Mouse (Mus musculus) forebrain, embryonic 13.5 days (tissue): ENCODE measurements around the gene Sned1. TPM values are rescaled to one million over a fixed set of nuclear protein-coding genes. Genes with fewer than 3 reads are reported as not detected.
"Not testable (repeated sequence)": the region's sequence is repeated elsewhere in the genome, so short reads cannot be mapped to it uniquely, and the experiment has no call there.

Source experiments
- ATAC-seq: fragments of 200-750 bp; cut with Nextera tagmentation; 2 replicates; pipeline ENCODE4 v1.8.0; 2017
- H3K27ac ChIP-seq: fragments of 300-500 bp; sonication (generic); 2 replicates; pipeline ENCODE4 v1.5.1; 2015; ENCODE audit warnings: inconsistent platforms, mild to moderate bottlenecking, moderate library complexity
- H3K27me3 ChIP-seq: fragments of 300-500 bp; sonication (generic); 2 replicates; pipeline ENCODE4 v1.6.1; 2015; ENCODE audit warnings: mild to moderate bottlenecking, inconsistent platforms
- H3K36me3 ChIP-seq: fragments of 300-500 bp; sonication (generic); 2 replicates; pipeline ENCODE4 v1.6.1; 2015; ENCODE audit warnings: mild to moderate bottlenecking, inconsistent platforms; ENCODE audit not compliant: poor library complexity, severe bottlenecking
- H3K4me1 ChIP-seq: fragments of 300-500 bp; sonication (generic); 2 replicates; pipeline ENCODE4 v1.6.1; 2015; ENCODE audit warnings: inconsistent platforms
- H3K4me2 ChIP-seq: fragments of 300-500 bp; sonication (generic); 2 replicates; pipeline ENCODE4 v1.6.1; 2015; ENCODE audit warnings: inconsistent platforms, mild to moderate bottlenecking, moderate library complexity
- H3K4me3 ChIP-seq: fragments of 300-500 bp; sonication (generic); 2 replicates; pipeline ENCODE4 v1.5.1; 2015; ENCODE audit warnings: mild to moderate bottlenecking, inconsistent platforms
- H3K9ac ChIP-seq: fragments of 300-500 bp; sonication (generic); 2 replicates; pipeline ENCODE4 v1.6.1; 2015; ENCODE audit warnings: mild to moderate bottlenecking, inconsistent platforms
- H3K9me3 ChIP-seq: fragments of 300-500 bp; sonication (generic); replicated peaks from 2 replicates; pipeline ENCODE4 v1.6.1; 2016; ENCODE audit warnings: inconsistent platforms
- WGBS: fragments of 180-500 bp; shearing (Covaris S2); methylation state at CpG from one replicate; pipeline ENCODE4 v1.1.7; 2015; 5-methylcytosine and 5-hydroxymethylcytosine counted together
- polyA plus RNA-seq: library from polyadenylated mRNA; unstranded; fragments of >200 nt; fragmentation: Nextera tagmentation; extraction: Ambion mirVana; gene quantifications from 2 replicates; pipeline ENCODE4 v1.2.1, GENCODE M21; 2015

The Sned1 gene
- polyA plus RNA-seq, 1 experiment from 2014 or later: 2.1 TPM

DNA sequence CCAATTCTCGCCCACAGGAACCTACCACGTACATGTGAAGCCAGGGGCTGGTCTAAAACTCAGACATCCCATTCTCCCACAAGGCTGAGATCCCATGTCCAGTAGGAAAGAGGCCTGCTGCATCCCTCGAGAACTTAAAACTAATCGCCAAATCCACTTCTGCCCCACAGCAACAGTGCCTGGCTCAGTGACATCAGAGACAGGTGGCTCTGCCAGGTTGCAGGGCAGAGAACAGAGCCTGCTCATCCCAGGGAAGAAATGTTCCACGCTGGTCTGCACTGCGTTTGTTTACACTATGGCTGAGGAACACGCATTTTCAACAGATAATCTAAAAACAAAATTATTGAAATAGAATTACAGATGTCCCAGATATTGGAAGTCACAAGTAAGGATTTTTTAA is 41.4 kb downstream of the Sned1 start:
- Histone ChIP-seq H3K36me3 (no peaks in the 10 kb centered on the region), H3K9me3 (no peaks in the 10 kb centered on the region), H3K4me3 (no peak overlapping the region), H3K27me3 (no peaks in the 10 kb centered on the region), H3K4me2 (no peak overlapping the region), H3K27ac (no peak overlapping the region), H3K9ac (no peak overlapping the region), H3K4me1 (0 out of 2 replicates have a peak, but pooled peaks cover 4% of the 10 kb centered on the region)
- ATAC-seq: no peak
- WGBS: 81% methylated on average over 7 of the region's 7 CpGs

DNA sequence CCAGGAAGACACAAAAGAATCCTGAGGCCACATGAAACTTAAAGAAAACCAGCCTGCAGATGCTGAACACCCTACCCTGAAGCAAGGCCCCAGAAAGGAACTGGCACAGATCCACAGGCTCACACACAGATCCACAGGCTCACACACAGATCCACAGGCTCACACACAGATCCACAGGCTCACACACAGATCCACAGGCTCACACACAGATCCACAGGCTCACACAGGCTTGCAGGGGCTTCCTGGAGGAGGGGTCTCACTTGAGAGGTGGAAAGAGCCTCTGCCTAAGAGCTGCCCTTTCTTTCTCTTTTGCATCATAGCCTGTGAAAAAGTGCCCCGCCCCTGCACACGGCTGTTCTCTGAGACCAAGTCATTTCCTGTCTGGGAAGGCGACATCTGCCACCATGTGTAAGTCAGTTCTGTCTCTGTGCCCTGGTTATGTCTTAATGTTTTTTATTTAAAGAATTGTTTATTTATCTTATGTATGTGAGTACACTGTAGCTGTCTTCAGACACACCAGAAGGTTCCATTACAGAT is 54.1 kb downstream of the Sned1 start:
- Histone ChIP-seq H3K27ac (no peak overlapping the region), H3K9ac (no peak overlapping the region), H3K4me3 (no peak overlapping the region), H3K36me3 (no peaks in the 10 kb centered on the region), H3K27me3 (no peaks in the 10 kb centered on the region), H3K4me1 (0 out of 2 replicates have a peak, but pooled peaks cover 3% of the 10 kb centered on the region), H3K4me2 (no peak overlapping the region), H3K9me3 (no peaks in the 10 kb centered on the region)
- 83% methylated on average over 3 of the region's 3 CpGs for WGBS
- ATAC-seq: no peak

DNA sequence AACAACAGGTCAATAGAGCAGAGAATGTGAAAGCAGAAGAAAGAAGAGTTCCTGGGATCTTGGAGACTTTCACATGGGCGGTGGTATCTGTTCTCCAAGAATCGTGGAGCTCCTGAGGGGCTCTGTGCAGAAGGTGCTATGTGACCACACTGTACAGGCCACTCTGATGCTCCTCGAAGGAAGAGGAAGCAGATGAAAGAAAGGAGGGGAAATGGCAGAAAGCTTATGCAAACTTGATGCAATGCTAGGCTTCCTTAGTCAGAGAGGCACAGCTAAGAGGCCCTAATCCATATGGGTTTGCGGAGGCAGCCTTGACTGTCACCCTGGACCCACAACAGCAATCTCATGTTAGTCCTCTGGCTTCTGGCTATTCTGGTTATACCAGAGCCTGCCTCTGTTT is 55.3 kb downstream of the Sned1 start:
- H3K4me1 ChIP-seq: 0 out of 2 replicates have a peak, but pooled peaks cover 3% of the 10 kb centered on the region
- H3K4me2 ChIP-seq: no peak overlapping the region
- WGBS: 85% methylated on average over 4 of the region's 4 CpGs
- ATAC-seq: no peak
- H3K4me3 ChIP-seq: no peak overlapping the region
- H3K9ac ChIP-seq: no peak overlapping the region
- no peak overlapping the region for H3K27ac ChIP-seq
- no peaks in the 10 kb centered on the region for H3K27me3 ChIP-seq
- peaks cover 6% of the 10 kb centered on the region for H3K36me3 ChIP-seq
- H3K9me3 ChIP-seq: no peaks in the 10 kb centered on the region

DNA sequence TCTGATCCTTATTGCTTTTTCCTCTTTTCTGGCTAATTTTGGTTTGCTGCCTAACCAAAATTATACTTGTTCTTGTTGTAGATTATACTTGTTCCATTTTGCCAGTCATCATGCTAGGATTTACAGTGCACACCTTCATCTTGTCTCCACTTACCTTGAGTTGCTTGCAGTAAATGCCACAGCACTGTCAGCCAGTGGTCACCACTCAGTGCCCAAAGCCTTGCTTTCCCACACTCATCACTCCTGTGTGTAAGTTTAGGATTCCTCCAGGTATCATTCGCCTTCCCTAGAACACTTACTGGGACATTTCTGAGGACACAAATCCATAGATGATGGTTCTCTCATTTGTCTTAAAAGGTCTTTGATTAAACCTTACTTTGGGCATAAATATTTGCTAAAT is 56.0 kb downstream of the Sned1 start:
- H3K36me3 ChIP-seq: peaks cover 12% of the 10 kb centered on the region
- H3K9me3 ChIP-seq: no peaks in the 10 kb centered on the region
- no peak overlapping the region for H3K4me2 ChIP-seq
- WGBS: 90% methylated on average over 1 of the region's 1 CpGs
- no peak overlapping the region for H3K9ac ChIP-seq
- no peak overlapping the region for H3K4me3 ChIP-seq
- no peak for ATAC-seq
- no peaks in the 10 kb centered on the region for H3K27me3 ChIP-seq
- no peak overlapping the region for H3K27ac ChIP-seq
- 0 out of 2 replicates have a peak, but pooled peaks cover 3% of the 10 kb centered on the region for H3K4me1 ChIP-seq

DNA sequence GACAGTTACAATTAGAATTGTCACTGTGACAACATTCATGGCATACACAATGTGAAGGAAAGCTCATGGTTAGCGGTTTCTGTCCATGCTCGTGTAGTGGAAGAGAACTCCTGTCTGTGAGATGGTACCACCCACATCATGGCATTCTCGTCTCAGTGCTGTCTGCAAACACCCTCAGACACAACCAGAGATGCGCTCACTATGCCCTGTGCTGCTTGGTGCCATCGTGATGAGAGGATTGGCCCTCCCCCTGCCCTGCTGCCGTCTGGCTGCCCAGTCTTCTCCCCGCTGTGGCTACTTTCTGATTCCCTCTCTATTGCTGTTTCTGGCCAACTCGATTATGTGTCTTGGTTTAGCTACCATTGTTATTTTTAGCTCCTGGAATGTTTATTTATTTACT is 56.4 kb downstream of the Sned1 start:
- no peaks in the 10 kb centered on the region for H3K27me3 ChIP-seq
- H3K4me2 ChIP-seq: no peak overlapping the region
- WGBS: 84% methylated on average over 8 of the region's 8 CpGs
- H3K4me1 ChIP-seq: 0 out of 2 replicates have a peak, but pooled peaks cover 3% of the 10 kb centered on the region
- no peak for ATAC-seq
- H3K9ac ChIP-seq: no peak overlapping the region
- no peaks in the 10 kb centered on the region for H3K9me3 ChIP-seq
- H3K4me3 ChIP-seq: no peak overlapping the region
- peaks cover 16% of the 10 kb centered on the region for H3K36me3 ChIP-seq
- H3K27ac ChIP-seq: no peak overlapping the region

DNA sequence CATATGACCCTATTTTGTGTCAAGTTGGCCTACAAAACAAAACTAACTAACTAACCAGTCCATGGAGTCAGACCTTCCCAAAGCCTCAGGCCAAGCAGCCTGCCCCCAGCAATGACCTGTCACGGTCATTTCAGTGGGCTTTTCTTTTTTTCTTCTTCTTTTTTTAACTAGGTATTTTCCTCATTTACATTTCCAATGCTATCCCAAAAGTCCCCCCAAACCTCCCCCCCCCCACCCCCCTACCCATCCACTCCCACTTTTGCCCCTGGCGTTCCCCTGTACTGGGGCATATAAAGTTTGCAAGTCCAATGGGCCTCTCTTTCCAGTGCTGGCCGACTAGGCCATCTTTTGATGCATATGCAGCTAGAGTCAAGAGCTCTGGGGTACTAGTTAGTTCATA is 58.9 kb downstream of the Sned1 start:
- H3K27me3 ChIP-seq, H3K9me3 ChIP-seq, H3K4me1 ChIP-seq, H3K9ac ChIP-seq, H3K4me3 ChIP-seq, H3K4me2 ChIP-seq, H3K27ac ChIP-seq, ATAC-seq: not testable (repeated sequence)
- peaks cover 39% of the 10 kb centered on the region for H3K36me3 ChIP-seq
- WGBS: 89% methylated on average over 3 of the region's 3 CpGs

DNA sequence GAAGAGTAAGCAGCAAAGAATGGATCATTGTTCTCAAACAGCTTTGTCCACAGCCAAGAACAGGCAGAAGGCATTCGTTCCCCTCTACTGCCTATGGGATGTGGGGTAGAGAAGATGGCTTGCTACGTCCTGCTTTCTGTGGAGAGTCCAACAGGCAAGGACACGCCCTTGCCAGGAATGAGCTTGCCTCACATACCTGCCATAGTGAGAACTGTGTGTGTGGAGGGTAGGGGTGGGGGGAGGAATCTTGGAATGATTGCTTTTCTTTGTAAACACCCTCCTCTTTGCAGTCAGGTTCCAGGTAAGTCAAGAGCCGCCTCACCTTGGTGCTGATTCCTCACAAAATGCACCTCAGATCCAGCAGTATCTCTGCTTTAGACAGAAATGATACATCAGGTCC is 64.2 kb downstream of the Sned1 start:
- WGBS: 87% methylated on average over 4 of the region's 4 CpGs
- H3K27me3 ChIP-seq: no peaks in the 10 kb centered on the region
- H3K4me2 ChIP-seq: no peak overlapping the region
- peaks cover 91% of the 10 kb centered on the region for H3K36me3 ChIP-seq
- ATAC-seq: no peak
- peaks cover 7% of the 10 kb centered on the region for H3K4me1 ChIP-seq
- H3K4me3 ChIP-seq: no peak overlapping the region
- no peak overlapping the region for H3K9ac ChIP-seq
- H3K9me3 ChIP-seq: no peaks in the 10 kb centered on the region
- H3K27ac ChIP-seq: no peak overlapping the region

DNA sequence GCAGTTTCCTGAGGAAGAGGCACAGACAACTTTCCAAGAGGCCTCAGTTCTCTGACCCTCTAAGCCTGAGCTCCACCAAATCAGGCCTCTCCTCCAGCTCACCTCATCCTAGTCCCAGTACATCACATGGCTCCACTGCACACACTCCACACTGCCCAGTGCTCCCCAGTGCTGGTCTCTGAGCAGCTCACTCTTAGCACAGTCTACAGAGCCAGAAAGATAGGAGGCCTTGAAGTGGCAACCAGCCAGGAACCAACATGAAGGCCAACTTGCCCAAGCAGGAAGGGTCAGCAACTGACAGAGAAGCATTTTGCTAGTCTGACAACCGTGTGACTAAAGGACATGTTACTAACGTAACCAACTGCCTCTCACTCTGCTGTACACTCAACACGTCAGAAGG is 64.9 kb downstream of the Sned1 start:
- no peak for ATAC-seq
- 92% methylated on average over 3 of the region's 3 CpGs for WGBS
- no peak overlapping the region for H3K9ac ChIP-seq

DNA sequence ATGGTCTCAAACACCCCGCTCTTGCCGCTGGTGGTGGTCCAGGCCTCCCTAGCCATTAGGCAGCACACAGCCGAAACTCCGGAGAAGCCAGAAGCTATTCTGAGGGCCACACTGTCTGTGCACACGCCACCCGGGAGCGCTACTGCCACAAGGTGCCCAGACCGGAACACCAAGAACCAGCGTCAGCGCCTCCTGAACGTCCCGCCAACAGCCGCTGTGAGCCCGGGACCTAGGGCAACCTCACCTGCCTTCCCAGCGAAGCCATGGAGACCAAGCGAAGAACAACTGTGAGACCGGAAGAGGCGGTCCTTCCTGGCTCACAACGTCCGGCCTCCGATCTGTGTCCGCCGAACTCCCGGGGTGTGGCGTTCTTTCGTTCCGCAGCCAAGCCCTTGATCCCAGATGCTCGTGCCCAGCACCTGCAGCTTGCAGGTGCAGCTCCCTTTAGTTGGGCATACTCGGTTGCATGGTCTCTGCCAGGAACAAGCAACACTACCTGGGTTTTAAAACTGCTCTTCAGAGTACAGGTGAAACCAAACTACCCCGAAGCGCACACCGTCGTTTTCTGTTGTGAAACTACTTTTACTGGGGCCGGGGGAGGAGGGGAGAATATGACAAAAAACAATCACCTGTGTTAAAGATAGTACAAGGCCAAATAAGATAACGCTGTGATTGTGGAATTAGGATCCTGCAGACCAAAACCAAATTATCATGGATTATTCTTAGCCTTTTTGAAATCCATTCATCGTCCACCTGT is 70.1 kb downstream of the Sned1 start, which contains the start of gene Mterf4:
Gene Mterf4, minus strand, starts transcription at position 335 of the 757 bp plus-strand sequence.
- WGBS: 9% methylated on average over 36 of the region's 36 CpGs
- peak; percentile 97 for ATAC-seq
- peaks cover 12% of the 10 kb centered on the region for H3K4me1 ChIP-seq
- no peaks in the 10 kb centered on the region for H3K27me3 ChIP-seq
- H3K9me3 ChIP-seq: no peaks in the 10 kb centered on the region
- H3K9ac ChIP-seq: peak within 1 kb of the TSS; percentile 77
- peak within 1 kb of the TSS; percentile 69 for H3K4me2 ChIP-seq
- peaks cover 52% of the 10 kb centered on the region for H3K36me3 ChIP-seq
- peak within 1 kb of the TSS; percentile 68 for H3K4me3 ChIP-seq
- 0 out of 2 replicates have a peak within 1 kb of the TSS, but pooled peaks have one; percentile 21 for H3K27ac ChIP-seq

More for the DNA sequence above, 64.9 kb downstream of the Sned1 start:
- no peak overlapping the region for H3K4me2 ChIP-seq
- H3K4me1 ChIP-seq: peaks cover 12% of the 10 kb centered on the region
- no peaks in the 10 kb centered on the region for H3K27me3 ChIP-seq
- no peak overlapping the region for H3K4me3 ChIP-seq
- peaks cover 89% of the 10 kb centered on the region for H3K36me3 ChIP-seq
- no peak overlapping the region for H3K27ac ChIP-seq
- H3K9me3 ChIP-seq: no peaks in the 10 kb centered on the region

DNA sequence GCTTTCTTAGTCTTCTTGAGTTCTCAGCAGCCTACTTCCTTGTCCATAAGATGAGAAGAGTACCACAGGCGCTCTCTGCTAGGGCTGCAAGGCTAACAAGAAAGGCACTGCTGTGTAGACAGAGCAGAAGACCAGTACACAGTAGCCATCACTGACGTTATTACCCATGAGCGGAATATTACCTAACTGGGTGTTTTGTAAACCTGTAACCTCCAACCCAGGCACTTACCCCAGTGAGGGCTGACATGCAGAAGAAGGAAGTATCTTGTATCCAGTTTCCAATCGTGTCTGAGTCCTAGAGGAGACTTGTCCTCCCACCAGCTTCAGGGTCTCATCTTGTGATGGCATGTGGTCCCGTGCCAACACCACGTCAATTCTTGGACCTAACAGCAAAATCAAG is 88.3 kb downstream of the Sned1 start:
- Histone ChIP-seq H3K9me3 (no peaks in the 10 kb centered on the region), H3K27me3 (no peaks in the 10 kb centered on the region), H3K36me3 (peaks cover 91% of the 10 kb centered on the region), H3K27ac (no peak overlapping the region), H3K4me1 (no peaks in the 10 kb centered on the region), H3K4me2 (no peak overlapping the region), H3K4me3 (no peak overlapping the region), H3K9ac (no peak overlapping the region)
- no peak for ATAC-seq
- 93% methylated on average over 6 of the region's 6 CpGs for WGBS

DNA sequence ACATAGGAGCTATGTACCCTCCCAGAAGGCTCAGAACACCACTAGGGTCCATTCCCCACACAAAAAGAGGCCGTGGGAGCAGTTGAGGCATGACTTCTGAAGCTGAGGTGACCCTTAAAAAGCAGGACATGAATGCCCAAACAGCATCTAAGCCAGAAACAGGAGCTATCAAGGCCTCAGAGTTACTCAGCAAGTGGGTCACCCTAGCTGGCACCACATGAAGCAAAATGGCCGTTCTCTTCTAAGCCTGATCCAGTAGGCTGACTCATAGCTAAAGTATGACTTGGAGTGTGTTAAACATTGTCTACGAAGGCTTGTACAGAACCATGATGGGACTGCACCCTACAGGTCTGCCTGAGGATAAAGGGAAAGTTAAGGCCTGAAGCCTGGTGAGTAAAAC is 90.8 kb downstream of the Sned1 start:
- H3K4me1 ChIP-seq: no peaks in the 10 kb centered on the region
- 91% methylated on average over 3 of the region's 3 CpGs for WGBS
- no peak overlapping the region for H3K9ac ChIP-seq
- no peak overlapping the region for H3K27ac ChIP-seq
- H3K4me3 ChIP-seq: no peak overlapping the region
- no peak for ATAC-seq
- H3K27me3 ChIP-seq: no peaks in the 10 kb centered on the region
- peaks cover 89% of the 10 kb centered on the region for H3K36me3 ChIP-seq
- no peaks in the 10 kb centered on the region for H3K9me3 ChIP-seq
- no peak overlapping the region for H3K4me2 ChIP-seq

DNA sequence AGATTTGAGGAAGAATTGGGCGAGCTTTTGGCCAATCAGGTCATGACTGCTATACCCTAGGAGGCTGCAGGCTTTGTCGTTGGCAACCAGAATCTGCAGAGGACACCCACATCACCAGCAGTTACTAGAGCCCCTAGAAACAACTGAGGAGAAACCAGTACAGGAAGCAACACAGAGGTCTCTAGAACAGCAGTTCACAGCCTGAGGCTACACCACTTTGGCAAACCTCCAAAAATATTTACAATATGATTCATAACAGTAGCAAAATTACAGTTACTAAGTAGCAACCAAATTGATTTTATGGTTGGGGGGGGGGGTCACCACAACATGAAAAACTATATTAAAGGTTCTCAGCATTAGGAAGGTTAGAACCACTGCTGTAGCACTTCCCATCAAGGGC is 99.0 kb downstream of the Sned1 start:
- Histone ChIP-seq H3K9ac (no peak overlapping the region), H3K27me3 (no peaks in the 10 kb centered on the region), H3K4me2 (no peak overlapping the region), H3K4me1 (no peaks in the 10 kb centered on the region), H3K27ac (no peak overlapping the region), H3K9me3 (no peaks in the 10 kb centered on the region), H3K4me3 (no peak overlapping the region), H3K36me3 (peaks cover 64% of the 10 kb centered on the region)
- no peak for ATAC-seq
- WGBS: 83% methylated on average over 2 of the region's 2 CpGs
